Mouse (Mus musculus) stomach, adult 2 months (tissue): Measurements from ENCODE around the gene Fndc10. TPM values are rescaled to one million over a fixed set of nuclear protein-coding genes. Genes with fewer than 3 reads are reported as not detected.

Source experiments
- polyA plus RNA-seq: library from polyadenylated mRNA; depleted of rRNA; stranded (reverse); fragments of >200 nt; gene quantifications from 2 replicates; pipeline ENCODE4 v1.2.3, GENCODE M21; 2012; rRNA removed

Gene Fndc10
- 16.5 and 25.8 TPM in 2 replicates for polyA plus RNA-seq

GRCm38 (mm10) chr4:155694111-155694481, at the start of gene Fndc10:
TSS of gene Fndc10 (plus strand) at chr4:155694342.

GRCm38 (mm10) chr4:155645308-155645707, 48.8 kb upstream of the Fndc10 start, which contains the start of gene Gm10563:
TSS of gene Gm10563 (minus strand) at chr4:155645408.

DNA sequence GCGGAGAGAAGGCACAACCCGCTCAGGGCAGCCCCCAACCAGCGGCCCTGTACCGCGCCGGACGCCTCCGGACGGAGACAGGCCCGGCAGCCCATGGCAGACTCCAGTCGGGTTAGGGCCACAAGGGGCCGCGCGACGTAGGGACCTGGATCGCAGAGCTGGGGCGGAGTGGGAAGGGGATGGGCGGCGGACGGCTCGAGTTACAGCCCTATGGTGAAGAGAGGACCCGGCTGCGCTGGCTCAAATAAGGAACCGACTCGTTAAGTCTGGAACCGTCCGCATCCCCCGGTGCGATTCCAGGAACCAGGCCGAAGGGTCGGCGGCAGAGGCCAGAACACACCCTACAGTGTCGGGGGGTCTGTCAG, 41.1 kb upstream of the Fndc10 start, which contains the start of gene Mmp23:
Gene Mmp23, minus strand, starts transcription at position 299 of the 365 bp plus-strand sequence.

DNA sequence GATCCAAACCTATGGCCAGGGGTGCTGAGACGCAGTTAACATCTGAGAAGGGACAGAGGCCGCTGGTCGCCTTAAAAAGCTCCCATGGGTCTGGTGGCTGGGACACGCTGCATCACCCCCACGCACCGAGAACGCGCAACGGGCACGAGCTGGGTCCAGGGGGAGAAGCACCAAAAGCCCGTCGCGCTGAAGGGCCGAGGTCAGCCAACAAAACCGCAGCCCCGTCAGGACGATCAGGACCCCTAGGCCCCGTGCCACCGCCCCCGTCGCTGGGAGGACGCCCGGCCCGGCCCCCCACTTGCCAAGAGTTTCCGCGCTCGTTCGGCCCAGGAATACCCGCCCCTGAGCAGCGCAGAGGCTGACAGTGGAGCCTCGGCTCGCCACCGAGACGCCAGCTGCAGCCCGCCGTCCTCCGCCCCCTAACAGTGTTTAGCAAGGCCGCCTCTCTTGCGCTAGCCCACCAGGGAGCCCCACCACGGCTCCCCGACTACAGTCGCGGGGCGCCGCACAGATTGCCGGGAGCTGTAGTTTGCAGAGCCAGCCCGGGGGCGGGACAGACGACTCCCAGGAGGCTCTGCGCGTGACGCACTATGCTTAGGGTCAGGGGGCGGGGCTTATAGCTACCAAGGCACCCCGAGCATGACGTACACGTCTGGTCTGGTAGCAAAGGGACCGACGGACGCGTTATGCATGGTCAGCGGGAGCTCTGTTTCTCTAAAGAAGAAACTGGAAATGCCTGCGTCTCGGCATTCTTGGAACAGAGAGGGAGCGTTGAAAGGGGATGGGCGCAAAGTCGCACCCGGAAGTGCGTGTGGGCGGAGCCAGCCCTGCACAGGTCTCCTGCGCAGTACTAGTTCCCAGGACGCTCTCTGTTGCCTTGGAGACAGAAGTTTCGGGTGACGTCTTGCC, 25.2 kb upstream of the Fndc10 start, which contains the start of gene Mib2:
Gene Mib2, minus strand, starts transcription at position 510 of the 909 bp plus-strand sequence.

GRCm38 (mm10) chr4:155704721-155705591, 10.8 kb downstream of the Fndc10 start, which contains the start of gene Ssu72:
TSS of gene Ssu72 (plus strand) at chr4:155704800.

GRCm38 (mm10) chr4:155734350-155734941, 40.3 kb downstream of the Fndc10 start, which contains the start of gene Tmem240:
TSS of gene Tmem240 (plus strand) at chr4:155734800.

Other genes with a start within 250 kb of the Fndc10 start
- 3.5 and 4.1 TPM in 2 replicates for gene Tmem52, start 225.2 kb upstream of the Fndc10 start, polyA plus RNA-seq
- 252 and 264 TPM in 2 replicates for gene Gnb1, start 203.0 kb upstream of the Fndc10 start, polyA plus RNA-seq
- 85.3 and 86.3 TPM in 2 replicates for gene Nadk, start 132.0 kb upstream of the Fndc10 start, polyA plus RNA-seq
- 1.7 and 3.1 TPM in 2 replicates for gene Slc35e2, start 92.9 kb upstream of the Fndc10 start, polyA plus RNA-seq
- 9.0 and 10.2 TPM in 2 replicates for gene Cdk11b, start 69.5 kb upstream of the Fndc10 start, polyA plus RNA-seq
- gene Gm10563, start 48.9 kb upstream of the Fndc10 start, polyA plus RNA-seq, result not detected in 2 replicates
- 18.8 and 26.7 TPM in 2 replicates for gene Mmp23, start 41.0 kb upstream of the Fndc10 start, polyA plus RNA-seq
- gene Mib2, start 25.1 kb upstream of the Fndc10 start, polyA plus RNA-seq, result 42.5 and 44.6 TPM in 2 replicates
- gene Ssu72, start 10.5 kb downstream of the Fndc10 start, polyA plus RNA-seq, result 62.7 and 102 TPM in 2 replicates
- 0.37 and 1.4 TPM in 2 replicates for gene Tmem240, start 40.5 kb downstream of the Fndc10 start, polyA plus RNA-seq
- gene Atad3a, start 66.8 kb downstream of the Fndc10 start, polyA plus RNA-seq, result 57.0 and 97.8 TPM in 2 replicates
- 11.4 and 13.1 TPM in 2 replicates for gene Vwa1, start 80.4 kb downstream of the Fndc10 start, polyA plus RNA-seq
- 0.18 and 0.28 TPM in 2 replicates for gene Tmem88b, start 91.5 kb downstream of the Fndc10 start, polyA plus RNA-seq
- 0.09 TPM in 1 of 2 replicates, not detected in the other for gene Ankrd65, start 96.1 kb downstream of the Fndc10 start, polyA plus RNA-seq
- 18.2 and 33.5 TPM in 2 replicates for gene Mrpl20, start 108.5 kb downstream of the Fndc10 start, polyA plus RNA-seq
- gene Ccnl2, start 118.1 kb downstream of the Fndc10 start, polyA plus RNA-seq, result 18.2 and 22.6 TPM in 2 replicates
- 106 and 164 TPM in 2 replicates for gene Aurkaip1, start 136.9 kb downstream of the Fndc10 start, polyA plus RNA-seq
- gene Mxra8, start 145.3 kb downstream of the Fndc10 start, polyA plus RNA-seq, result 106 and 126 TPM in 2 replicates
- 102 and 114 TPM in 2 replicates for gene Dvl1, start 153.1 kb downstream of the Fndc10 start, polyA plus RNA-seq
- 0.33 and 0.81 TPM in 2 replicates for gene Tas1r3, start 169.0 kb downstream of the Fndc10 start, polyA plus RNA-seq
- 24.9 and 45.1 TPM in 2 replicates for gene Cptp, start 175.1 kb downstream of the Fndc10 start, polyA plus RNA-seq
- 15.0 and 21.4 TPM in 2 replicates for gene Ints11, start 175.2 kb downstream of the Fndc10 start, polyA plus RNA-seq
- gene Pusl1, start 197.4 kb downstream of the Fndc10 start, polyA plus RNA-seq, result 41.8 and 63.5 TPM in 2 replicates
- gene Acap3, start 197.5 kb downstream of the Fndc10 start, polyA plus RNA-seq, result 21.4 and 21.8 TPM in 2 replicates
- gene Ube2j2, start 249.5 kb downstream of the Fndc10 start, polyA plus RNA-seq, result 41.1 and 63.8 TPM in 2 replicates